Mouse (Mus musculus) fat pad, adult 2 months (tissue): ENCODE results near the gene Gm3149.
"Not testable (repeated sequence)": the region's sequence is repeated elsewhere in the genome, so short reads cannot be mapped to it uniquely, and the experiment has no call there.

Experiments used
- DNase-seq: peaks from one replicate; pipeline ENCODE4 v3.0.0-alpha.2; 2011; ENCODE audit warnings: low read depth, low spot score; ENCODE audit errors: extremely low read depth

Gm3149 gene

GRCm38 (mm10) chr14:4316983-4317382, at the start of gene Gm3149:
Gene Gm3149 (plus strand): TSS chr14:4317283.
- not testable (repeated sequence) for DNase-seq

DNA sequence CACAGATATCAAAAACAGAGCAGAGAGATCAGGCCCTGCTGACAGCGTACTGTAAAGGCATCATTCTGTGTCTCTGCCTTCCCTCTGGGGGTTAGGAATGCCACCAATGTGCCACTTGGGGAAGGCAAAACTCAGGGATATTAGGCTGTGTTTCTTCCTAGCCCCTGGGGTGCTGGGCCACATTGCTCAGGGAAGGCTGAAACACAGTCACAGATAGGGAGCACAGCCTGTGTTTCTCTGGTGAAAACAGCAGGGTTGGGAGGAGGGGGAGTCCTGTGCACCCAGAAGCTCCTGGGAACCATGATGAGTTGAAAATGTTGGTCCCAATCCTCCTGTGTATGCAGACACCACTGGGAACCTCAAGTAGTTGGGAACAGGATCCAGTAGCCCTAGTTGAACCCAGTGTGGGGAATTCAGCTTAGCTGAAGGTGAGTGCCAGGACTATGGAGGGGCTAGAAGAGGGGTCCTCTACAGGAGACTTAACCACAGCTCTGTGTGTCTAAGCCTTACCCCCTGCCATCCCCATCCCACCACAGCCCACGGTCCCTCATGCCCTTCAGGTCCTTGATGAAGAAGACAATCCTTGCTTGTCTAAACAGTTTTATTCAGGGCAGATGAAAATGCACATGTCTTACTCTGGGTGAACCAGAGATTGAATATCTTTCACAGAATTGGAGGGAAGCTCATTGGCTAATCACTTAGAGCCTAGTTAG, 47.7 kb upstream of the Gm3149 start:
- not testable (repeated sequence) for DNase-seq

DNA sequence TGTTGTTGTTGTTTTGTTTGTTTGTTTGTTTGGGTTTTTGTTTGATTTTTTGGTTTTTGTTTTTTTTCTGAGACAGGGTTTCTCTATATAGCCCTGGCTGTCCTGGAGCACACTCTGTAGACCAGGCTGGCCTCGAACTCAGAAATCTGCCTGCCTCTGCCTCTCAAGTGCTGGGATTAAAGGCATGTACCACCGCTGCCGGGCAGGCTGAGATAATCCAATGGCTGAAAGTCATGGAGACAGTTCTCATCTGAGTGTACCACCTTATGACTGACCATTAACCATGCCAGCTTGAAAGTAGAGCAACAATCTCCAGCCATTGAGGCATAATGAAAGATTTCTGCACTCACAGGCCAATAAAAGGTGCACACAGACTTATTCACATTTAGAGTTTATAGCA, 37.3 kb upstream of the Gm3149 start:
- DNase-seq, result not testable (repeated sequence)

GRCm38 (mm10) chr14:4334476-4335080, 17.5 kb downstream of the Gm3149 start, which contains the start of gene 2610042L04Rik:
Gene 2610042L04Rik (plus strand): TSS chr14:4334763.
- DNase-seq, result not testable (repeated sequence)

- DNase-seq, result not testable (repeated sequence)
Measured at GRCm38 (mm10) chr14:4335506-4335905, 18.4 kb downstream of the Gm3149 start.

GRCm38 (mm10) chr14:4368991-4369390, 51.9 kb downstream of the Gm3149 start:
- DNase-seq, result not testable (repeated sequence)

DNA sequence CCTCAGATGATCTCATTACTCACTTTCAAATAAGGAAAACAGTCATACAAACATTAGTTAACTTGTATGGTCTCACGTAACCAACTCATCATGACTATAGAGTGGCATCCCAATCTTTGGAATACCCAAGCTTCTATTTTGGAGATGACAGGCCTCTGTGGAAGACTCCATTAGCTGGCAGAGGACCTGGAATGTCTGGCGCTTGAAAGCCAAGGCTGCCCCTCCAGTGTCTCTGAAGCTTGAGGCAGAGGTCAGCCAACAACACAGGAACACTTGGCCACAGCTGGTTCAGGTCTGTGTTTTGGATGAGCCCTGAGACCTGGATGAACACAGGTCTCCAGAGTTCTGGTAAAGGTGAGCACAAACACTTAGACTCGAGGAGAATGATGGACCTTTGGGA, 52.6 kb downstream of the Gm3149 start:
- not testable (repeated sequence) for DNase-seq
